Mouse (Mus musculus) B cell, adult 67 days (primary cell): ENCODE data around the gene Il2. TPM values are rescaled to one million over a fixed set of nuclear protein-coding genes. Genes with fewer than 3 reads are reported as not detected.

Experiments
- total RNA-seq, 2 experiments: library from RNA; stranded (reverse); gene quantifications; 4 replicates each; pipeline ENCODE4 v1.2.4; 2023

Gene Il2
- total RNA-seq = not detected

GRCm38 (mm10) chr3:37125655-37126054 is at the start of gene Il2:
Gene Il2, minus strand, starts transcription at chr3:37125959.

Other genes starting within 250 kb of the Il2 start
- not detected for gene Adad1, start 62.4 kb downstream of the Il2 start, total RNA-seq
- not detected for gene Il21, start 106.7 kb upstream of the Il2 start, total RNA-seq
- 1 to 10 TPM; 1.6 to 2.7 TPM for gene Bbs12, start 186.6 kb upstream of the Il2 start, total RNA-seq
- under 1 TPM in 1 of 2 experiments, not detected in 1; 0.26 TPM for gene Cetn4, start 186.7 kb upstream of the Il2 start, total RNA-seq
- not detected for gene Fgf2, start 222.4 kb upstream of the Il2 start, total RNA-seq